Mouse (Mus musculus): Measurements from ENCODE around the gene Dcaf11.

DNA sequence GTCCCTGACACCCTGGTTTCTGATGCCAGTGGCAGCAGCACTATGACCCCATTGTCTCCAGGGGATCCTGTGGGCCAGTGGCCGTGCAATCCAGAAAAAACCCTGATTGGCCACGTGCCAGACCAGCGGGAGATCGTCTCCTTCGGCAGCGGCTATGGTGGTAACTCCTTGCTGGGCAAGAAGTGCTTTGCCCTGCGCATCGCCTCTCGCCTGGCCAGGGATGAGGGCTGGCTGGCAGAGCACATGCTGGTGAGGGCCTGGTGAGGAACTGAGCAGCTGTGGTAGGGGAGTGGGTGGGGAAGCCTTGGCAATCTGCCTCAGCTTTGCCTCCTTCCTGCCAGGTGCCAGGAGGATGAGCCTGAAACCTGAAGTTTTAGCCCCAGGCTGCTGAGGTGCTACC lies 15.5 kb upstream of the Dcaf11 start:
- TF ChIP-seq CTCF (conservative IDR thresholded peaks at IDR 0.05; ENCODE audit: insufficient read depth, insufficient read length, low read depth, low read length) (no peak), POLR2A (IDR thresholded peaks at IDR 0.05; ENCODE audit: low read depth, low read length) (no peak)

Data from kidney, adult 2 months (tissue).